Mouse (Mus musculus) layer of hippocampus, adult 9-10 months (tissue): ENCODE measurements around the gene Crk.

Experiments
- DNase-seq: peaks from one replicate; pipeline ENCODE4 v3.0.0; 2022; ENCODE audit warnings: low spot score

The Crk gene

DNA sequence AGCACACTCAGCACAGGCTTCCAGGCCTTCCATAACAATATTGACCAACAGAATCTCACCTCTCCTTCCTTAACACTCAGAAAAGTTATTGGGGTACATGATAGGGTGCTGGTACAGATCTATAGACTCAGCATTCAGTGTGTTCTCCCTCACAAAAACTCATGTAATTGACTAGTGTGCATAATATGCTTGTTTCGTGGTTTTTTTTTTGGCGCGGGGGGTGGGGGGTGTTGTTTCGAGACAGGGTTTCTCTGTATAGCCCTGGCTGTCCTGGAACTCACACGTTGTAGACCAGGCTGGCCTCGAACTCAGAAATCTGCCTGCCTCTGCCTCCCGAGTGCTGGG is 59.4 kb downstream of the Crk start:
- no peak for DNase-seq

DNA sequence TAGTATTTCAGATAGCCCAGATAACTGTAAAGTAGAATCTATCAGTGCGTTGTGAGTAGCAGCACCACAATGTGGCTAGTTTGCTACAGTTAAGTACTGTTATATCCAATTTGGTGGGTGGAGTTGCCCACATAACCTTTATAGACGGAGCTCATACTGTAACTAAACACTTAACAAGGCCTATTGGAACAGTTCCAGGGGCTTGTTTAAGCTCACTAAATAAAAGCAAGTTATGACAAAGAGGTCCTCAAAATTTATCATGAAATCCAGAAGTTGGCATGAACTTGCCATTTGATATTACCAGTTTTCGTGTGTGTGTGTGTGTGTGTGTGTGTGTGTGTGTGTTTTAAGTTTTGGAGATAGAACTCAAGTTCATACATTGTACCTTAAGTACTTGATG is 61.1 kb downstream of the Crk start:
- no peak for DNase-seq

DNA sequence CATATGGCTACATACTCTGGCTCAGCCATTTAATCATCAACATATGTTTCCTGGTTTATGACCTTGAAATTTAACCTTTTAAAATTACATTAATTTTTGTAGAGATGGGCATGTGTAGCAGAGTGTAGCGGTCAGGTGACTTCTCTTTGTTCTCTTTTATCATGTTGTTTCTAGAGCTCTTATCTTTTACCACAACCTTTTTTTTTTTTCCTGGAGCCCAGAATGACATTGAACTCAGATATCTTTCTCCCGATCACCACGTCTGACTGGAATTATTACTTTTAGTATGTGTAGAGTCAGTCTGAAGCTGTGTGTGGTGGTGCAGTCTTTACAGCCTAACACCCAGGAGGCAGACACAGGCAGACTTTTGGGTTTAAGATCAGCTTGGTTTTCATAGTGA is 62.6 kb downstream of the Crk start:
- no peak for DNase-seq

DNA sequence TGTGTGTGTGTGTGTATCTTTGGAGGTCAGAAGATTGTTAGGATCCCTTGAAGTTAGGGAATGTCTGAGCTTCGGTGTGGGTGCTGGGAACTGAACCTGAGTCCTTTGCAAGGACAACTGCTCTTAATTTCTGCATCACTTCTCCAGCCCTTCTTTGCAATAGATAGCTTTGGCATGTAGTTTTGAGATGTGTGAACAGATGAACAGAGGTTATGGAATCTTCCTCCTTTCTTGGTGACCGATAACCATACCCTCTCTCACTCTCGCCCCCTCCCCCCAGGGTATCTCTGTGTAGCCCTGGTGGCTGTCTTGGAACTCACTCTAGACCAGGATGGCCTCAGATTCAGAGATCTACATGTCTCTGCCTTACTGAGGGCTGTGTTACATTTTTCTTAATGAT is 65.7 kb downstream of the Crk start:
- no peak for DNase-seq

DNA sequence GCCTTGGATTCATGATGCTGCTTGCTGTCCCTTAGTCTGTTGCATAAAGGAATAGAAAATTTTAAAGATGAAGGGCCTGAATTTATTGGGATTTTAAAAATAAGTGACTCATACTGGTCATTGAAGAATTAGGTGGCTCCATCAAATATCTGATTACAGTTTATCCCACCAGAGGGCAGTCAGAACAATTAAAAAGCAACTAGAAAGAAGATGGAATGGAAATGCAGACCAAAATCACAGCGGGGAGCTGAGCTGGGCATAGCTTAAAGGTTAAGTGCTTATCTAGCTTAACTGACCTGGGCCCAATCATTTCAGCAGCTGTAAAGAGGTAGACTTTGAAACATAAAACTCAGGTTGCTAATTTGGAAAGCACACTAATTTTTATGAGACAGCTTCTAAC is 71.5 kb downstream of the Crk start:
- no peak for DNase-seq

DNA sequence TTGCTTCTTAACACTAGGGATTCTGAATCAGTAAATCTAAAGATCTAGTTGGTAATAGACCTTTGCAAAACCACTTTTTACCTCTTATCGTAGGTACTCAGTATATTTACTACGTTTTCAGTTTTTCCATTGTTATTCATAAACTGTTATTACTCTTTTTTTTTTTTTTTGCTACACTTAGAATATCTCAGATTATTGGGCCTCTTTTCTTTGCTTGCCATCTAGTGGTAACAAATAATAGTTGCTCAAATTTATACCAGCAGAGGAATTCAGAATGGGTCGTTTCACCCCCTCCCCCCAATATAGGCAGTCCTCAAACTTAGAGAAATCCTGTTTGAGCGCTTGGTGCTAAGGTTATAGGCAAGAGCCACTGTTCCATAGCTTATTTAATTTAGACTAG is 72.0 kb downstream of the Crk start:
- no peak for DNase-seq
